Mouse (Mus musculus): Measurements from ENCODE around the gene Sh3rf1.

The Sh3rf1 gene

DNA sequence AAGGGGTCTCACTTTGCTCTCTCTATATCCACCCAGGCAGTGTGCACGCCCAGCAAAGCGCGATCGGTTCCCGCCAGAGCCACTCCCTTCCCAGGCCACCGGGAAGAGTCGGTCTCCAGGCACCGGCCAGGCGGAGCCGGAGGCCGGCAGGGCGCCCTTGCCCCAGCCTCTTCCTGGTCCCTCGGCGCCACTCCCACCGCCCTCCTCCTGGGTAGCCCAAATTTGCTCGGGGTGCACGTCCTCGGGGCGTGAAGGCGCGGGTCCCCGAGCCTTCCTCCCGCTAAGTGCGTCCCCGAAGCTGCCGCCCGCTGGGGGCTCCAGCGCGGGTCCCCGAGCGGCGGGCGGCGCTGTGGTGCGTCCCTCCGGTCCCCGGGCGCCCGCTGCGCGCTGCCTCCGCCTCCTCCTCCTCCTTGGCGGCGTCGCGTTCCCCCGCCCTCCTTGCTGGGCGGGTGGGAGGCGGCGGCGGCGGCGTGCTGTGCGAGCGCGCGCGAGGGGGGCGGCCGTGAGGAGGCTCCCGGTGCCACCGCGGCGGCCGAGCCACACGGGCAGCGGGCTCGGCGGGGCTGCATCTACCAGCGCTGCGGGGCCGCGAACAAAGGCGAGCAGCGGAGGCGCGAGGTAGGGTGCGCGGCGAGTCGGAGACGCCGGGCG is at the start of gene Sh3rf1:
Sh3rf1 (plus strand) TSS at position 144 of the 651 bp plus-strand sequence.
- DNase-seq (ENCODE audit: low read depth), result peak; percentile 91

DNA sequence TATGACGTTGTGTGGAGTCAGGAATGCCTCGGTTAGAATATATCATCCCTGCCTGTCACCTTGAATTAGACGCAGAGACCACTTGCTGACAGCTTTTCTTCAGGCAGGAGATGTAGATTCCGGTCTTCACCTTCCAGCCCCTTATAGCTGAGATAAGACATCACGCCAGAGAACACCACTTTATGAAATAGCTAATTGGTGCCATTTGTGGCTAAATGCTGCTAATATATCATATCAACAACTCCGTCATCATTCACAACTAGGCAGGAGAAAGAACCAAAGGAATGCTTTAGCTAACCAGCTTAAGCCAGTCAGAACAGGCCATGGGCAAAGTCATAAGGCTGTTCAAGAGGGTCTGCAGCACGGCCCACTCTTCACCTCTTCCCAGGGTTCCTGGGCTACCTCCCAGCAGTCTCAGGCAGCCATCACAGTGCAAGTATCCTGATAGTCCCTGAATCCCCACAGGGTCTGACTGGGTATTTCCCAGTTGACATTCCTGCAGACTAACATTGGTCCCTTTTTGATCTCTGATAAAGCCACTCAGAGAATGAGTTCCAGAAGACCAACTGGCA is 49.7 kb upstream of the Sh3rf1 start:
- DNase-seq (ENCODE audit: low read depth), result peak; percentile 92

DNA sequence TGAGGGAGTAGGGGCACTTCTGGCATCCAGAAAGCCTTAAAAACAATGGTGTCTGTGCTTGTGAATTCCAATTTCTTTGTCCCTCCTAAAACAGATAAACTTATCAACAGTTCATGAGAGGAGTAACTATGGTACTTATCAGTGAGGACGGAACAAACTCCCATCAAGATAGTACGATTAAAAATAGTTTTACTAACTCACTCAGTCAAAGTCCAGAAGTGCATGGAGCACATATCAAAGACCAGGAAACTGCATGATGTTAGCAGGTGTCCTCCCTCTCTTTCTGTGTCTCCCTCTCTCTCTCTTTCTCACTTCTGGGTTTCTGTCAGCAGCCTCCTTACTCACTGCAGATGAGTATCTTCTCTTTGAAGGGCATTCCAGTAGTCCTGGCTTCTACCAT is 47.8 kb upstream of the Sh3rf1 start:
- DNase-seq (ENCODE audit: low read depth), result no peak

- DNase-seq (ENCODE audit: low read depth), result no peak
Observed at GRCm38 (mm10) chr8:61177680-61178593, 45.7 kb upstream of the Sh3rf1 start.

GRCm38 (mm10) chr8:61178594-61179140 is 45.0 kb upstream of the Sh3rf1 start:
- DNase-seq (ENCODE audit: low read depth), result no peak

GRCm38 (mm10) chr8:61181592-61181991 is 42.1 kb upstream of the Sh3rf1 start:
- DNase-seq (ENCODE audit: low read depth), result no peak

GRCm38 (mm10) chr8:61182020-61182419 is 41.7 kb upstream of the Sh3rf1 start:
- DNase-seq (ENCODE audit: low read depth), result no peak

DNA sequence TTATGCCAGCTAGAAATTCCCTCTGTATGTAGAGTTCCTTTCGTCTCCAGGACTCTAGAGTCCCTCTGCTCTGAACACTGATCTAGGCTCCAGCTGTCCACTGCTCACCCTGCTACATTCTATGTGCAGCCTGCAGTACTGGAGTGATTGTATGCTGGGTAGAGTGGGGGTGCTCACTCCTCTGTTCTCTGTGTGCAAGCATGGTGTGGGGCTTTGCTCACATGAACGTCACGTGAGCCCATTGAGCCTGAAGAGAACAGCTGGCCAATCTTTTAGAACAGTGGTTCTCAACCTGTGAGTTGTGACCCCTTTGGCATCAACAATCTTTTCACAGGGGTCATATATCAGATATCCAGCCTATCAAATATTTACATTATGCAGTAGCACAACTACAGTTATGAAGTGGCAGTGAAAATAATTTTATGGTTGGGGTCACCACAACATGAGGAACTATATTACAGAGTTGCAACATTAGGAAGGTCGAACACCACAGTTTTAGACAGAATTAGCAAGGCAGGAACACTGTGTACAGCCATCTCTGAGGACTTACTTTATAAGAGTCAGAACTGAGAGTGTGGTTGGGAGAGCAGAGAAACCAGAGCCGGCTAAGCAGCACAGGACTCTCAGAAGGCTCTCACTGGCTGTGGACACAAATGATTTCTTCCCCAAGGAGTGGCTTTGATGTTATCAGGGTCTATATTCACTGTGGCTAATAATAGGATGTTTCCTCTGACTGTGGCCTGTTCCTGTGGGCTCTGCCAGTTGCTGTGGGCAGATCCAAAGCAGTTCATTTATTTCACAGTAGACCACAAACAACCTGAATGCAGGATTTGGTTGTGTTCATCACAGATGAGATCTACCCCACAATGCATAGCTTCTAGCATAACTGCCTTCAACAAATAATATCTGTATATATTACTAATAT is 38.1 kb upstream of the Sh3rf1 start:
- no peak for DNase-seq (ENCODE audit: low read depth)

DNA sequence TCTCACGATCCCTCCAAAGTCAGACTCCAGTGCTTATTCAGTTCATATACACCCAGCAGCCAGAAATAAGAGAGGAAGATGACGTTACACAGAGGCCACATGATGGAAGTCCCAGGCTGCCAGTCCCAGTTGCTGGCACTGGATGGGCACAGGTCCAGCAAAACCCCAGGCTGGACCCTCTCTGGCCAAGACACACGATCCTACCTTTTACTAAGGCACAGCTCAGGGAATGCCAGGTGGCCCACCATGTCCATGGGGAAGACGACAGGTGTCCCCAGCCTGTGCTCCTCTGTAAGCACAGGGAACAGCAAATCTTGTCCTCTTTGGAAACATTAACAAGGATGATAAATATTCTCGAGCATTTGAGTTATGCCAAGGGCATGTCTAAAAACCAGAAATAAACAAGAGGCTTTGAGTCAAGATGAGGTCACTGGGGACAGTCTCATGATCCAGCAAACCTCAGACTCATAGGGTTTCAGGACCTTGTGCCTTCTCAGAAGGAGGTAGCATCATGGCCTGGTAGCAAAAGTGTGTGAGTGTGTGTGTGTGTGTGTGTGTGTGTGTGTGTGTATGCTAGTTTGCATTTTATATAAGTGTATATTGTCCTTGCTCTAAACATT is 29.3 kb upstream of the Sh3rf1 start:
- peak; percentile 75 for DNase-seq (ENCODE audit: low read depth)

- DNase-seq (ENCODE audit: low read depth), result no peak
Observed at GRCm38 (mm10) chr8:61200254-61200887, 23.3 kb upstream of the Sh3rf1 start.

GRCm38 (mm10) chr8:61203035-61203826 is 20.4 kb upstream of the Sh3rf1 start:
- DNase-seq (ENCODE audit: low read depth), result no peak

DNA sequence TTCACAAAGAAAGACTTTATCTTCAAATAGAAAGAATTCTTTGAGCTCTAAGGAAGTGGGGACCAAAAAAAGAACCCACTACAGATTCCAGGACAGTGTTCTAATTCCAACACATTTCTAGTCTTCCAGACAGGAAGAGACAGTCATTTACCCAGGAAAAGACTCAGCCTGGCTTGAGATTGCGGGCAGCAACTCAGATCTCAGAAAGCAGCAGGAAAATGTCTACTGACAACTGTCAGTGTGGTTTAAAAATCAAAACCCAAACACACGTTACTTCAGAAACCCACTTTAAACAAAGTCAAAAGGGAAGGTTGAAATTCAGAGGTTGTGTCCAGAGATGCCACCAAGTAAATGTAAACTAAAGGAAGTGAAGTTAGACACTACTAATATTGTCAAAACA is 16.8 kb upstream of the Sh3rf1 start:
- no peak for DNase-seq (ENCODE audit: low read depth)

DNA sequence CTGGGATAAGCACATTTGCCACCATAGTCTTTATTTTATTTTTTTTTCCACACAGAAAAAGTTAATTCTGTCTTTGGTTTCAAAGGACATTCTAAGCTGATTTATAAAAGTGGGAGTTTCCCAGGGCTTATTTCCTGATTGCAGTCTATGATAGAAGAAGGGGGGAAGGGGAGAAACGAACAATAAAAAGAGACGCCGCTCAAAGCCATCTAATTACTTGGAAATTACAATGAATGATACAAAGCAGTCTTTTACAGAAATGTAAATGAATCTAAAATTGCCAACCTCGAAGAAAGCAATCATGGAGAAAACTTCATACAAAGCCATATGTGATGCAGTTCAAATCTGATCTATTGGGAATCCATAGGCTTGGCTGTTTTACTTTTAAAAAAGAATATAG is 16.0 kb upstream of the Sh3rf1 start:
- no peak for DNase-seq (ENCODE audit: low read depth)

- no peak for DNase-seq (ENCODE audit: low read depth)
Observed at GRCm38 (mm10) chr8:61208719-61209118, 15.0 kb upstream of the Sh3rf1 start.

GRCm38 (mm10) chr8:61210836-61211235 is 12.8 kb upstream of the Sh3rf1 start:
- DNase-seq (ENCODE audit: low read depth), result no peak

DNA sequence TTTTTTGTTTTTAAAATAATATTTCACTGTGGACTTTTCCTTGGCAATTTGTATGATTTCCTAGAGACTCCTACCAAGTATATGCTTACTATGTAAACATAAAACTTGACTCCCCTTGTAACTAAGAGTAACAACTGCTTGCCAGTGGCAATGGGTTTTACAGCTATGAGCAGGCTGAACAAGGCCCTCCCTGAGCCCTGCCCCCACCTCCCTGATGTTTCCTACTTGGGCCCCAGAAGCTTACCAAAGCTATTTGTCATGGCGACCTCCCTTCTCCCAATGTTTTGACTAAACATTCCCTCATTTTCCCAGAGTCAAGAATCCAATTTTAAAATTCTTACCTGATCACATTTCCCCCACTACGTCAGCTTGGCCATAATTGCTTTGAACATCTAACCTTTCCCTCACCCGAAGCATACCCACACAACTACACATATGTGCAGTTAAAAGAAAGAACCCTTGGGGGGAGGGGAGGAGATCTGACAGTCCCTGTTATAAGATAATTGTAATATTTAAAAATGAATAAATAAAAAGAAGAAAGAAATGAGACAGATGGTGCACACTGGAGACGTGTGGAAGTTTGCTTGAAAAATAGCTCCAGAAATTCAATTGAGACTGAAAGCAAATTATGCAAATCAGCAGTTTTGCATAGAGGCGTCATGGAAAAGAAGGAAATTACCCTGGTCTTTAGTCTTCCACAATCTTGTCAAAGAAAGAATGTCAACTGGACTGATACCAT is 8.4 kb upstream of the Sh3rf1 start:
- no peak for DNase-seq (ENCODE audit: low read depth)

GRCm38 (mm10) chr8:61217017-61217416 is 6.7 kb upstream of the Sh3rf1 start:
- peak; percentile 30 for DNase-seq (ENCODE audit: low read depth)

DNA sequence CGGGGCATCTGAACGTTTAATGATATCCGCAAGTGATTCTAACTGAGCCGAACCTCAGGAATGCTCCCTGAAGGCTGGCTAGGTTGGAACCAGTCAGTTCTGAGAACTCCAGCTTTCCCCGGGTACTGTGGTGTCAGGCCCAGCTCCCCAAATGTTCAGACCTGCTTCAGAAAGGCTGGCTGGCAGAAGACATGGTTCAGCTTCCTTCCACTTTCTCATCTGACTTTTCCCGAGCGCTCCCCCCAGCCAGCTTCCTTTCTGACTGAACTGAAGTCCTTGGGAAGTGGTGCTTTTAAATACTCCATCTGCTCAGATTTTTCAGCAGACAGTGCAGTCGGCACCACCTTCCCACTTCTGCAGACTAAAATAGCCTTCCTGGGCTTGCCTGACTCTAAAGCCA is 6.2 kb upstream of the Sh3rf1 start:
- DNase-seq (ENCODE audit: low read depth), result no peak

DNA sequence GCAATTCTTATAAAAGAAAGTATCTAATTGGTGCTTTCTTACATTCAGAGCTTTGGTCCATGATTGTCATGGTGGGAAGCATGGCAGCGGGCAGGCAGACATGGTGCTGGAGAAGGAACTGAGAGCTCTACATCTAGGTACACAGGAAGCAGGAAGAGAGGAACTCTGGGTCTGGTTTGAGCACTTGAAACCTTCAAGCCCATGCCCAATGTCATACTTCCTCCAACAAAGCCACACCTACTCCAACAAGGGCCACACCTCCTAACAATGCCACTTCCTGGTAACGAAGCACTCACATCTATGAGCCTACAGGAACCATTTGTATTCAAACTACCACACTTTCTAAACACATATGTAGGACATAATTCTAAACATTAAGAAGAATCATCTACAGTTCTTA is 5.2 kb upstream of the Sh3rf1 start:
- DNase-seq (ENCODE audit: low read depth), result no peak
